Mouse (Mus musculus) right cerebral cortex, postnatal 10 days (tissue): ENCODE results near the gene Rasgef1b.

Source experiments
- DNase-seq, 2 experiments: peaks; one replicate each; pipeline ENCODE4 v3.0.0; 2021; ENCODE audit warnings: low spot score in 2 of 2

The Rasgef1b gene

DNA sequence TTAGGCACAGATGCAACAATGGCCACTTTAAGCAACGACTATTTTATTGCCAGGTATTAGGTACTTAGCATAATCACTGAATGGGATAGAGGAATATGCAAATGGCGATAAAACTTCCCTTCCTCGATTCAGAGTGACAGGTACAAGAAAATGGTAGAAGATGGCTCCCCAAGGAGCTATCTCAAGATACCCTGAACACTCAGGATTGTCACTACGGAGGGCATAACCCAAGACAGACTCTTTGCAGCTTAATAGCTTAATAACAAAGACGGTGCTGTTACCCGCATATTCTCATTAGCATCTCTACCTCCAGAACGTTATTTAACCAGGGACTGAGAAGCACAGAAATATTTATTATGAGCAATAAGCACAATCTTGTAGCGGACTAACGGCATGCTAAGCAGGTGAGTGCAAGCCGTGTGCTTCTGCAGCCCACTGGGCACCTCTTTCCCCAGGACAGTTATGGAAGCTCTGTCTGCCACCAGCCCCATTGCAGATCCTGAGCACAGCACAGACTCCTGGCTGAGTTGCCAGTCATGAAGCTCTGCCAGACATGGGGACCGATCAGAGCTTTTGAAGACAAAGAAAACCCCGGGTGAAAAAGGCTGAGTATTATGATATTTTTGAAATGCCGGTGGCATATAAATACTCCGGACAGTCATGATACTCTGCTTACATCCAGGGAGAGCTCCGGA is 122.6 kb downstream of the Rasgef1b start:
- DNase-seq, result no peak

DNA sequence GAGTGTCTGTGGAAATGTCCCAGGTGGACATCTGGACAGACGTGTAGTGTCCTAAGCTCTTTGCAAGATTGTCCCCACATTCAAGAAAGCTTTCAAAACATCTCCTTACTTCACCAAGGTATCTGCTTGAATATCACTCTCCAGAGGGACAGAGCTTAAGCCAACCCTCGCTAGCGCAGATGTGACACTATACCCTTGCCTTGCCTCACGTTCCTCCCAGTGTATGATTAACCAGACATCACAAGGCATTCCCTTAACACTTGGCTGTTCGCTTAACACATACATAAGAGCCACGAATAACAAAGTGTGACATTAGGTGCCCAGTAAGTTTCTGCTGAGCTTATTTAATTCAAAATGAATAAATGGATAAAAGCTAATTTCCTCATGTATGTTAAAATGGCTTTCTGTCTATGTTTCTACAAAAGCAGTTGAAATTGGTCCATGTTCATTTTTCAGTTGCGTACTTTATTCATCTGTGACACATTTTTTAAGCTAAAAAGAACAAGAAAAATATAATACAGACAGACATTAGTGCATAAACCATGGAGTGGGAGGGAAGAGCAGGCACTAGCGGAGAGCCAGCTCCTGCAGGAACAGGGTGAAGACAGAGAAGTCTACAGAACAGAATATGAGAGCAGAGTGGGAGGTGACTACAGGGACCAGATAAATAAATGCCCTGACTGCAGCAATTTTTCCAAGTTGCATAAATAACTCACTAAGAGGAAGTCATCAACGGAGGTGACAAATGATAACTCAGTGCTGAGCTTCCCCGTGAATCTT is 126.4 kb downstream of the Rasgef1b start:
- no peak for DNase-seq

DNA sequence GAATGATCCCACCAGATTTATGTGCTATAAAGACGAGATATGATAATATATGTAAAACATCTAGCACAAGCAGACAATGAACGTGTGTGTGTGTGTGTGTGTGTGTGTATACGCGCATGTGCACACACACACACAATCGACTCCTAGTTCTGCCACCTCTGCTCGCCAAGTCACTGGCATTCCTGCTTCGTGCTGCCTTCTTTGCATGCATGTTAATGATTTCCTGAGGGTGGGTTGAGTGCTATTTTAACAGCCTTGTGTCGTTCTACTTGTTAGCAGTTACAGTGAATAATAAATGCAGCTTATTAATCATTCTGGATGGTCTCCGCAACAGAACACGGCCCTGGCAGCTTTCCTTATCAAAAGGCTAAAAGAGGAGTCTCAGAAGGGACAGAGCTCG is 129.5 kb downstream of the Rasgef1b start:
- DNase-seq, result no peak

DNA sequence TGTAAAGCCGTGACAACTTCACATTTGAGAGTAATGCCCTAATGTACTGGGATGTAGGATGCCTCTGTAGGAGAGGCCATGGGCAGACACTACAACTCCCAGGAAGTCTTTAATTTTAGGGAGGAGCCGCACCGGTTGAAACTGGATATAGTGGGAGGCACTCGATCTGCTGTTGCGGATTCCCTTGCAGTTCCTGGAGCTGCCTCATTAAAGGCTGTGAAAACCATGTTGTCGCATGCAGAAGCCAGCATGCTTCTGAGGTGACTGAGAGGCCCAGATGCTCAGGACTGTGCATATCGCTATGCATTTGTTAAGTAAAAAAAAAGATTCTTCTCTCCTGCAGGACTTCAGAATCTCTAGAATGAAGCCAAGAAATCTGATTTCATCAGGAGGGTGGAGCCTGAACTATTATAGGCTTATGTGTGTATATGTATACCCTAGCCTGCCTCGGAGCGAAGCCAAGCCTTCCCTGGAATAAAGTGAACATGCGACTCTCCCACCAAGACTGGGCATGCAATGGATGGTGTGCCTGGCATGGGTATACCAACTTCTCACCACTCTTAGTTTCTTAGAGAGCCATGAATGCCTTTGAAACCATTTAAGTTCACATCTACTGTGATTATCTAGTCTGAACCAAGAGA is 130.3 kb downstream of the Rasgef1b start:
- peak; percentile 62 to 71 for DNase-seq

DNA sequence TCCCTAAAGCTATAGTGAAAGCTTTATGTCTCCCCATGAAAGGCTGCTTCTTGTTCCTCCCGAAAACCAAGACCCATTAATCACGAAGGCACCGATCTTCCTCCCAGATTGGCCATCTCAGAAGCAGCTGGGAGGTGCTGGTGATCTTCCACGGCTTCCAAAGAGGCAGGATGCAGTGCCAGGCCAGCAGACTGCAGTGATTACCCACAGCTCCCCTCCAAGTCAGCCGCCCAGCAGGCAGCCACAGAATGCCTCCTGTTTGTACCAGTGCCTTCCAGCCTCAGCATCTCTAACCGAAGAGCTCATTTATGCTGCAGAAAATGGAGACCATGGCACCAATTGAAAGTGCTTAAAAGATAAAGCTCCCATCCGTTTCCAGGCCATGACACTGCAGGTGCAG is 131.2 kb downstream of the Rasgef1b start:
- DNase-seq, result peak; percentile 52 to 55

DNA sequence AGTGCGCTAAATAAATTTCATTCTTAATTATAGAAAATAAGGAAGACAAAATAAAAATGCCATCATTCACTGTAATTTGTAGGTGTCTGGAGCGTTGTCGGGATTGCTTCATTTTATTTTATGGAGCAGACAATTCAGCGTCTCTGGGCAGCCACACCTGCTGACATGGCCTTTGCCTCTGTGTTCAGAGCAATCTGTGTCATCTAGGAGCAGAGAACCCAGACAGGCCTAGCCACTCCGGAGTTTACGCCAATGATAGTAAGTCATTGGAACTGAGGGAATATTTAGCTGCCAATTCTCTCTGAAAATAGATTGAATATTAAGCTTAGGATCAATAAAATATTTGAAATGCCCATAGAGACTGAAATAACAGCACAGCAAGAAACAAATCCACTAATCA is 137.5 kb downstream of the Rasgef1b start:
- DNase-seq, result no peak

DNA sequence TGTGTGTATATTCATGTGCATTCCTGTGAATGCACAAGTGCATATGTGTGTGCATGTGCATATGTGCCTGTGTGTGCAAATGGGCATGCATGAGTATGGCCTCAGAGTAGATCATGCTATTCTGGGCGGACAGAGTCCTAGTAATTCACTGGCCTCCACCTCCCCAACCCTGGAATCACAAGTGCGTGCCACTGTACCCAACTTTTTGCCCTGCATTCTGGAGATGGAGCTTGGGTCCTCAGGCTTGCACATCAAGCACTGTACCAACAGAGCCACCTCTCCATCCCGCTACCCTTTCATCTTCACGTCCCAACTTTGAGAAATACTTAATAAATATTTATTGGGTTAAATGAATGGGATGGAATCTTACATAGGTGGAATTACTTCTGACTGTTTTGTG is 138.3 kb downstream of the Rasgef1b start:
- DNase-seq, result no peak

DNA sequence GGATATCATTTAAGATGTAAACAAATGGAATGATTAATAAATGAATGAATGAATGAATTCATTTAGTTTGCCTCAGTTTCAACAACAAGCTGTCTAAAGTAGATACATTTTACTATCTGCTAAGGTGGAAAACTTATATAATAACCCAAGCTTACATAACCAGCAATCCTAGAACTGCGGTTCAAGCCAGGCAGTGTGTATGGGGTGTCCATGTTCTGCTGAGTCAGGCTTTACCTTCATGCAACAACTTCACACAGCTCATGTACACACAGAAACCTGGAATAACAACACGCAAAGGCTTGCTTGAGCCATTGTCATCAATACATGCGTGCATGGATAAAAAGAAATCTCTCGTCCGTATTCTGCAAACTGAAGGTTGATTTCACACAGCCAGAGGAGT is 140.9 kb downstream of the Rasgef1b start:
- no peak for DNase-seq

DNA sequence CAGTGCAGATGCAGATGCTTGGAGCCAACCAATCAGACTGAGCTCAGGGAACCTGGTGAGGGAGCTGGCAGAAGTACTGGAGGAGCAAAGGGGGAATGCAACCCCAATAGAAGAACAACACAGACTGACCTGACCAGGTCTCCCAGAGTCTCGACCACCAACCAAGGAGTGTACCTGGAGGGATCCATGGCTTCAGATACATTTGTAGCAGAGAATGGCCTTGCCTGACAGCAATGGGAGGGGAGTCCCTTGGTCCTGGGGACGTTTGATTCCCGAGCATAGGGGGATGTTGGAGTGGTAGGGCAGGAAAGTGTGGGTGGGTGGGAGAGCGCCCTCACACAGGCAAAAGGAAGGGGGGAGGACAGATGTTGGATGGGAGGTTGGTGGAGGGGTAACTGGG is 141.3 kb downstream of the Rasgef1b start:
- no peak for DNase-seq

DNA sequence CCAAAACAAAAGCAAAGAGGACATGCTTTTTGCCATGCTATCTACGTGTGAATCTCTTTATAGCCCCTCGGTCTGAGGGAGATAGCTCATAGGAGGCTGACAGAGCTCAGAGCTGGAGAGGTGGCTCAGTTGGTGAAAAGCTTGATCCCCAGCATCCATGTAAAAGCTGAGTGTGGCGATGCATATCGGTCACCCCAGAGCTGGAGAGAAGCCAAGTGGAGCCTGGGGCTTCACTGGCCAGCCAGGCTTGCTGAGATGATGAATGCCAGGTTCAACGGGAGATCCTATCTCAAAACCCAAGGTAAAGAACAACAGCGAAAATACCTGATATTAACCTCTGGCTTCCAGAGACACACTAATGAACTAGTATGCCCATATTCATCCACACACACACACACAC is 142.6 kb downstream of the Rasgef1b start:
- no peak for DNase-seq

DNA sequence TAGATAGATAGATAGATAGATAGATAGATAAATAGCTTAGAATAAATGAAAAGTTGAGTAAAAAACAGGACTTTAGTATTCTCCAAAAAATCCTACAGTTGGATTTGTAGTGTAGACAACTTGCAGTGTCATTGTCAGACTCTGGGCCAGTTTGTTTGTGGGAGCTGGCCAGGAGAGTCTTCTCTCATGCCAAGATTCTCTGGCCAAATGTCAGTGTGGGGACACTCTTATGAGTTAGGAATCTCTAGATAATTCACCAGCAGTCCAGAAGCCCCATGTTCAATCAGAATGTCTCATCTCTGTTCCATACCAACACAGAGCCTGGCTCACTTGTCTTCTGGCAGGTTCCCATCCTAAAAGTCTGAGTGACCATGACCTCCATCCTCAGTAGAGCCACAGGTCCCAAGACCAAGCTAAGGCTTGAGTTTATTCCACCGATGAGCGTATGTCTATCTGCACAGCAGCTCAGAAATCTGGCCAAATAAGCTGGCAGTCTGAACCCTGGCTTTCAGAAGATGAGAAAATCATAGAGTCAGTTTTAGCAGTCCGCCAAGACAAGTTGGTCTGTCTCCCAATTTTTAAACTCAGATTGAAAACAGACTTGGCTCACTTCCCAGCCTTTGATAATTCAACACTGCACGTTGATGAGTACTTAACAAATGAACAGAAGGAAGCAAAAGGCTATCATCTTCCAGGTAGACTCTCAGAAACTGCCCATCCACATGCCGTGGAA is 143.5 kb downstream of the Rasgef1b start:
- no peak for DNase-seq

DNA sequence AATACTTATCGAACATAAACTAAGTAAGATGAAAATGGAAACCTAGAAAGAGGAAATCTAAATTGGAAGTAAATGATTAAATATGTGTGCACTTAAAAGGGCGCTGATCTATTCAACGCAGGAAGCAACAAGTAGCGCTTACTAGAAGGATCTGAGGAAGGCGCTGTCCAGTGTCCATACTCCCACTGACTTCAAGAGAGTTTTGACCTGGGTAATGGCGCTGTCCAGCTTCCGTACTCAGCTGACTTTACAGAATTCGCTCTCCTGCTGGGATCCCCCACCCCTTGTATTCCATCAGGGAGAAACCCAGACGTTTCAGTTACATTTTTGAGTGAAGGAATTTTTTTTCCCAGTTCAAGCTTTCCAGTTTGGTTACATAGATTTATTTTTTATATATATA is 144.6 kb downstream of the Rasgef1b start:
- no peak for DNase-seq

DNA sequence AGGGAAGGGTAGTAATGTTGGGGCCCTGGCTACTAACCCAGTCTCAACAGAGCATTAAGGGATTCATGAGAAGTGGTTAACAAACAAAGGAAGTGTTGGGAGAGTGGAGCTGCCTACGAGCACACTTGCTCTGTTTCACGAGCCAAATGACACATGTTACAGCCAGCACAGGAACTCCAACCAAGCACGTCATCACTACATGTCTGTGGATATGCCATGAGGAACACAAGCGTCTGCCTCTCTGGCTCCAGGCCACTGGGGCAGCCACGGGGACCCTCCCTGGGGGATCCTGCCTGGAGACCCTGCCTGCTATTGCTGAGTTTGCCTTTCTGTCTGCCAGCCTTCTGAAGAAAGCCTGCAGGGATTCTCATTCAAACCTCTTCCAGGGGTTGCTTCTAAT is 146.8 kb downstream of the Rasgef1b start:
- no peak for DNase-seq

DNA sequence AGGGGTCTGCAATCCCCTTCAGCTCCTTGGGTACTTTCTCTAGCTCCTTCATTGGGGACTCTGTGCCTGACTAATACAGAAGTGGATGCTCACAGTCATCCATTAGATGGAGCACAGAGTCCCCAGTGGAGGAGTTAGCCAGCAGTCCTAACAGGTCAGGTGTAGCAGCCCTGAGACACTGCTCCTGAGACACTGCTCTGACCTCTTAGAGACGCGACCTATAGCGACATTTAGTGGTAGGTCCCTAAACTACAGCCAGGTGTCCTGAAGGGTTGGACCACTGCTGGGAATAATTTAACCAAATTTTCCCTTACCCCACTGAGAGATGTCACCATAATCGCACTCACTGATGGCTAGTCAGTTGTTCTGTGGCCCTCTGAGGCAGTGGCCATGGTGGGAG is 150.2 kb downstream of the Rasgef1b start:
- no peak for DNase-seq

DNA sequence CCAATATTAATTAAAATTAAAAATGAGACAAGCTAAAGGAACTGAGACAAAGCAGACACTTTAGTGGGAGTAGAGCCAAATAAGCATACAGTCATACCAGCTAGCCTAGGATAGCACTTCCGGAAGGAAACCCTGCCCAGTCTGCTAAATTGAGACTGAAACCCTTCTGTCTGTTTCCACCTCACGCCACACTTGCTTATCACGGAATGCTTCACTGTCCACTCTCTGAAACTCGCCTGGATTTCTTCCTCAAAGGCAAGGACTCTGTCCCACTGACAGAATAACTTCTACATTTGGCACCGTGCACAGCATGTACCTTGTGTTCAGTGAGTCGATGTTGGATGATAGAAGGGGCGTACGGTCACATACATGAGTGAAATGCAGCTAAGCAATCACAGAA is 153.0 kb downstream of the Rasgef1b start:
- no peak for DNase-seq

DNA sequence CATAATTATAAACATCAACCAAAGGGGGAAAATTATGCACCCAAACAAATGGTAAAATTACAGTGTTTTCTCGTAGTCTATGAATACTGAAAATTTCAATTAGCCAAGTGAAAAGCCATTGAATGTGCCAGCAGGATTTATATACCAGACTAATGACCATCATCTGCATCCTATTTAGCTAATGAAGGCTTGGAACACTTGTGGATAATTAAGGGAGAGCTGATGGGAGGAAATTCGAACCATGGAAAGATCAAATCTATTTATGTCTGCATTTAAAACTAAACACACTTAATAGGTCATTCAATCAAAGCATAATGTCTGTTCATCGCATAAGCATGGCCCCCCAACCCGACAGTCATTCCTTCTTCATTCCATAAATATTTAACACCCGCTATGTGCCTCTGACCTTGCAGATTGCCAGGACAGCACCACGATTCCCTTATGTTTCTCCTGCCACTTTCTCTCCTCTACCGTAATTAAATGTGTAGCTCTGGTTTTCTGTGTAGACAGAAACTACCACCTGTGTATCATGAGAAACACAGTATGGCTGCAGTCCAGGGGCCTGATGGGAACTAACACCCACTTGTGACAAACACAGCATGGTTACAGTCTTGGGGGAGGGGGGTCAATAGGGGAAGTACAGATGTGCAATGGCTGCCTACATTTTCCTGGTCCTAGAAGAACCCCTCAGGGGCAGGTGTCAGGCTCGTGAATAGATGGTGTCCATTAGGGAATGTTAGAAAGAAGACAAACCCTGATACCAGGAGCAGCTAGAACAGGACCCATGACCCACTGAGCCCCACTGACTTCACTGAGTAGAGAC is 164.2 kb downstream of the Rasgef1b start:
- DNase-seq, result no peak

DNA sequence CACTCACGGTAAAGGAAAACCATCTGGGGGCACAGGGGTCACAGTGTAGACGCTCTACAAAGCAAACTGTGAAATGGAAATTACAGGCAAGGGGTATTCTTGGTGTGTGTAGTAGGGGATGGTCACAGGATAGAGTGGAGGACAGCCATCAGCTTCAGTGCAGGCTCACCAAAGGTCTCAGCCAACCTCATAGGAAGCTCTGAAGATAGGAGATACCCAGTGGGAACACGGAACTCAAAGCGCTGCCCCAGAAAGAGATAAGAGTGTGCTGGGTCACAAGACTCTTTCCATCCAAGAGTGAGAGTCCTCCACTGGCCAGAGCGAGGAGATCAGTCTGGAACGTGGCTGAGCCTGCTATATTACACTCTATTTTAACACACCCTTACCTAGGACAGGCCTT is 166.8 kb downstream of the Rasgef1b start:
- DNase-seq, result no peak

DNA sequence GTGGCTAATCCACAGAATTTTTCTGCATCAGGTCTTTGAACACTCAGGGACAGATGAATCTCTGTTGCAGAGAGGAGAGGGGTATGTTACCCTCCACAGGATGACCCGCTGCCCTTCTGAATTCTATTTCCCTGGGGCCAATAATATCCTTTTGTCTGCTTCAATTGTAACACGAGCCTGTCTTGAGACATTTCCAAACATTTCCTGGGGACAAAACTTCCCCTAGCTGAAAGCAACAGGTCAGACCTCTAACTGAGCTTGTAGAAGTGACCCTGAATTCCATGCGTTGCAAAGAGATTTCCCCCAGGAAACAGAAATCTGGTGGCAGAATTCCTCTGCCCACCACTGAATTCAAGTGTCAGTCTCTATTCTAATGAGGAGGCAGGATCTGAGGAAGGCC is 169.1 kb downstream of the Rasgef1b start:
- no peak for DNase-seq

DNA sequence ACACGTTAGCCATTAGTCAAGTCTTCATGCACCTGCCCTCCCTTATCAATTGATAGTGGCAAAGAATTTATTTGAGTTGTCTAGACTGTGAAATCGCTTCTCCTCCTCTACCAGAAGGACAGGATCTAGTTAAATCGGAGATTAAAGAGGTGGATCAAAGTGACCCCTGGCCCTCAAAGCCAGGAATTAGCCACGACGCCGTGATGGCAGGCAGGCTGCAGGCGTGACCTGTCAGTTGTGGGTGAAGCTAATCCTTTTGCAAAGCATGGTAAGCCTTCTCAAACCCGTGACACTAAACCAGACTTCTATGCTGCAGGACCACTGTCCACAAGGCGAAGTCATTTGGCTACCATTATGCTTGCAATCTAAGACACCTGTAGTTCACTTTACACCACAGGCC is 170.6 kb downstream of the Rasgef1b start:
- DNase-seq, result no peak

DNA sequence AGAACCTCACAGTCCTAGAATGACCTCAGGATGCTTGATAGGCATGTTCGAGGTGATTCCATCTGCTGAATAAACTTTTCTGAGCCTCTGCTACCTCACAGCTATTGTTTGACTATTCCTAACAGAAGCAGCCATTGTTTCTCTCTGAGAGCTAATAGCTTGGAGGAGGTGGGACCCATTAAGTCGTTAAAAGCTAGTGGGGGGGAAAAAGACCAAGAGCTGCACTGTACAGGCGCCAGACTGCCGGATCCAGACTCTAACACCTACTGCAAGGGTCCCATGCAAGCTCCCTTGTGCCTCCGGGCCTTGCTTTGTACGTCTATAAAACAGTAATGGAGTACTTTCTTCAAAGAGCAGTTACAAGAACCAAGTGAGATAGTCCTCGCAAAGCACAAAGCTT is 176.2 kb downstream of the Rasgef1b start:
- DNase-seq, result no peak

DNA sequence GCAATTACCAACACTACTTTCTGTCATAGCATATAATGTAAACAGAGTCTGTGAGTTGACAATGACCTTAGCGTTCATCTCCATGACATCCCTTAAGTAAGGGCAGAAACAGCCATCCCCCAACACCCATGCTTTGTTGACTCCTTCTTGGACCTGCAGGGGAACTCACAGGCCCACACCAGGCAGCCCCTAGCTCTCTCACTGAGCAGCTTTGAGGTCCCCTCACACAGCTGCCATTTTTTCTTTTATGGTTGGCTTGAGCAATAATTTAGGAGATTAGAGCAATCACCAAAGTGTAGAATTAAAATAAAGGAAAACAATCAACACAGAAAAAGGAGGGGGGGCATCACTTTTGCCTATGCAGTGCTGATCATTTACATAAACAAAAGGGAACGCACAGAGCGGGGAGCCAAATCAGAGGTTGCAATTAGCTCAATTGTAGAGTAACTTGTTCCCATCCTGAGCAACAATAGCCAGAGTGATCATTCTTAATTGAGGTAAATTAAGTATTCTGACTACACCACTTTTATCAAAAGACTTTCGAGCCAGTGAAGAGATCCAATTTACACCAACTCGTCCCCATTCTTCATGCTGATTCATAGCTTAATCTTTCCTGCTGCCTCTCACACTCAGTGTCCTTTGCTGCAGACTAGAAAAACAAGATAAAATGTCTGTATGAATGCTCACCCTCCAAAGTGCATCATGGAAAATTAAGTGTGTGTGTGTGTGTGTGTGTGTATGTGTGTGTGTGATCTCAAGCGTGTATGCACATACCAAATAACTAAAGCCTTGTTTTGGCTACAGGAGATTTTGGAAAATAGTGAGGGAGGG is 184.0 kb downstream of the Rasgef1b start:
- no peak for DNase-seq
